Mouse (Mus musculus): ENCODE measurements around the gene Arpc2. TPM values are rescaled to one million over a fixed set of nuclear protein-coding genes. Genes with fewer than 3 reads are reported as not detected.

Gene Arpc2
- polyA plus RNA-seq, 1 experiment from 2014 or later = 238 TPM

- no peaks in the 10 kb centered on the region for H3K27me3 ChIP-seq (ENCODE audit: insufficient read depth, low read length)
- H3K36me3 ChIP-seq (replicated peaks; ENCODE audit: insufficient read depth, low read length) = no peaks in the 10 kb centered on the region
- H3K27ac ChIP-seq (ENCODE audit: low read depth) = no peak overlapping the region
- H3K4me1 ChIP-seq (ENCODE audit: insufficient read depth) = no peaks in the 10 kb centered on the region
- no peak overlapping the region for H3K4me2 ChIP-seq (ENCODE audit: low read depth, low read length)
- TF ChIP-seq CTCF (IDR thresholded peaks at IDR 0.05; ENCODE audit: low read depth) (no peak), EP300 (IDR thresholded peaks at IDR 0.05; ENCODE audit: low read depth) (no peak)
- no peak for ATAC-seq
- no peaks in the 10 kb centered on the region for H3K9me3 ChIP-seq (ENCODE audit: low read length)
- no peak for DNase-seq
- H3K9ac ChIP-seq (replicated peaks) = no peak overlapping the region
- WGBS (ENCODE audit: insufficient replicate concordance) = 64% methylated on average over 9 of the region's 9 CpGs
- H3K4me3 ChIP-seq (ENCODE audit: low read depth, low read length) = no peak overlapping the region
Measured at GRCm38 (mm10) chr1:74207906-74208305, 28.0 kb upstream of the Arpc2 start.

GRCm38 (mm10) chr1:74208941-74209340 lies 26.9 kb upstream of the Arpc2 start:
- no peak for DNase-seq
- Histone ChIP-seq H3K27ac (ENCODE audit: low read depth) (no peak overlapping the region), H3K9me3 (ENCODE audit: low read length) (no peaks in the 10 kb centered on the region), H3K9ac (replicated peaks) (no peak overlapping the region), H3K27me3 (ENCODE audit: insufficient read depth, low read length) (no peaks in the 10 kb centered on the region), H3K4me1 (ENCODE audit: insufficient read depth) (no peaks in the 10 kb centered on the region), H3K4me3 (ENCODE audit: low read depth, low read length) (no peak overlapping the region), H3K36me3 (replicated peaks; ENCODE audit: insufficient read depth, low read length) (no peaks in the 10 kb centered on the region), H3K4me2 (ENCODE audit: low read depth, low read length) (no peak overlapping the region)
- 85% methylated on average over 8 of the region's 8 CpGs for WGBS (ENCODE audit: insufficient replicate concordance)
- ATAC-seq = no peak
- TF ChIP-seq CTCF (IDR thresholded peaks at IDR 0.05; ENCODE audit: low read depth) = no peak
- no peak for TF ChIP-seq EP300 (IDR thresholded peaks at IDR 0.05; ENCODE audit: low read depth)

- ATAC-seq (no peak), DNase-seq (no peak)
- Histone ChIP-seq H3K9me3 (ENCODE audit: low read length) (no peaks in the 10 kb centered on the region), H3K27ac (ENCODE audit: low read depth) (no peak overlapping the region), H3K9ac (replicated peaks) (no peak overlapping the region), H3K27me3 (ENCODE audit: insufficient read depth, low read length) (no peaks in the 10 kb centered on the region), H3K36me3 (replicated peaks; ENCODE audit: insufficient read depth, low read length) (no peaks in the 10 kb centered on the region), H3K4me3 (ENCODE audit: low read depth, low read length) (no peak overlapping the region), H3K4me2 (ENCODE audit: low read depth, low read length) (no peak overlapping the region), H3K4me1 (ENCODE audit: insufficient read depth) (no peaks in the 10 kb centered on the region)
- TF ChIP-seq CTCF (IDR thresholded peaks at IDR 0.05; ENCODE audit: low read depth) (no peak), EP300 (IDR thresholded peaks at IDR 0.05; ENCODE audit: low read depth) (no peak)
- 86% methylated on average over 7 of the region's 7 CpGs for whole genome bisulfite sequencing (ENCODE audit: insufficient replicate concordance)
Measured at GRCm38 (mm10) chr1:74219922-74220321, 16.0 kb upstream of the Arpc2 start.

- no peaks in the 10 kb centered on the region for H3K9me3 ChIP-seq (ENCODE audit: low read length)
- 23% methylated on average over 7 of the region's 7 CpGs for WGBS (ENCODE audit: insufficient replicate concordance)
- no peaks in the 10 kb centered on the region for H3K27me3 ChIP-seq (ENCODE audit: insufficient read depth, low read length)
- H3K27ac ChIP-seq (ENCODE audit: low read depth) = peak overlapping the region; percentile 44; the same call in 1 of the 2 replicates
- H3K4me2 ChIP-seq (ENCODE audit: low read depth, low read length) = 0 out of 2 replicates have a peak overlapping the region, but pooled peaks have one; percentile 40
- no peaks in the 10 kb centered on the region for H3K36me3 ChIP-seq (replicated peaks; ENCODE audit: insufficient read depth, low read length)
- peaks cover 6% of the 10 kb centered on the region; the same call in 1 of the 2 replicates for H3K4me1 ChIP-seq (ENCODE audit: insufficient read depth)
- ATAC-seq (peak; percentile 69), DNase-seq (peak; percentile 54)
- no peak overlapping the region for H3K9ac ChIP-seq (replicated peaks)
- no peak for TF ChIP-seq CTCF (IDR thresholded peaks at IDR 0.05; ENCODE audit: low read depth)
- no peak for TF ChIP-seq EP300 (IDR thresholded peaks at IDR 0.05; ENCODE audit: low read depth)
- H3K4me3 ChIP-seq (ENCODE audit: low read depth, low read length) = no peak overlapping the region
Measured at GRCm38 (mm10) chr1:74227317-74227716, 8.6 kb upstream of the Arpc2 start.

- Histone ChIP-seq H3K27ac (ENCODE audit: low read depth) (peak overlapping the region; percentile 65), H3K4me1 (ENCODE audit: insufficient read depth) (peaks cover 6% of the 10 kb centered on the region; the same call in 1 of the 2 replicates), H3K27me3 (ENCODE audit: insufficient read depth, low read length) (no peaks in the 10 kb centered on the region), H3K9me3 (ENCODE audit: low read length) (no peaks in the 10 kb centered on the region), H3K4me3 (ENCODE audit: low read depth, low read length) (no peak overlapping the region), H3K36me3 (replicated peaks; ENCODE audit: insufficient read depth, low read length) (no peaks in the 10 kb centered on the region), H3K9ac (replicated peaks) (no peak overlapping the region), H3K4me2 (ENCODE audit: low read depth, low read length) (no peak overlapping the region)
- ATAC-seq = peak; percentile 80
- WGBS (ENCODE audit: insufficient replicate concordance) = 51% methylated on average over 2 of the region's 2 CpGs
- TF ChIP-seq CTCF (IDR thresholded peaks at IDR 0.05; ENCODE audit: low read depth) = no peak
- no peak for DNase-seq
Measured at GRCm38 (mm10) chr1:74229942-74230341, 5.9 kb upstream of the Arpc2 start.

GRCm38 (mm10) chr1:74230992-74231391 lies 4.9 kb upstream of the Arpc2 start:
- no peaks in the 10 kb centered on the region for H3K27me3 ChIP-seq (ENCODE audit: insufficient read depth, low read length)
- 33% methylated on average over 1 of the region's 1 CpGs for WGBS (ENCODE audit: insufficient replicate concordance)
- no peaks in the 10 kb centered on the region for H3K9me3 ChIP-seq (ENCODE audit: low read length)
- H3K36me3 ChIP-seq (replicated peaks; ENCODE audit: insufficient read depth, low read length) = no peaks in the 10 kb centered on the region
- peaks cover 6% of the 10 kb centered on the region; the same call in 1 of the 2 replicates for H3K4me1 ChIP-seq (ENCODE audit: insufficient read depth)
- ATAC-seq (no peak), DNase-seq (no peak)
- H3K4me3 ChIP-seq (ENCODE audit: low read depth, low read length) = no peak overlapping the region
- TF ChIP-seq EP300 (IDR thresholded peaks at IDR 0.05; ENCODE audit: low read depth) (no peak), CTCF (IDR thresholded peaks at IDR 0.05; ENCODE audit: low read depth) (no peak)
- no peak overlapping the region for H3K9ac ChIP-seq (replicated peaks)
- H3K27ac ChIP-seq (ENCODE audit: low read depth) = no peak overlapping the region
- no peak overlapping the region for H3K4me2 ChIP-seq (ENCODE audit: low read depth, low read length)

Data from liver, postnatal 0 days (tissue).